Mouse (Mus musculus): ENCODE measurements around the gene Cdkn3.

GRCm38 (mm10) chr14:46742674-46743073, 17.7 kb upstream of the Cdkn3 start:
- TF ChIP-seq CTCF (IDR thresholded peaks at IDR 0.05; ENCODE audit: borderline replicate concordance, control insufficient read depth, extremely low read depth, insufficient read depth, low read length, poor library complexity), result no peak
- no peak for TF ChIP-seq POLR2A (IDR thresholded peaks at IDR 0.05; ENCODE audit: control insufficient read depth, extremely low read depth, insufficient read depth, low read length, poor library complexity)

Data from thymus, adult 2 months (tissue).